Mouse (Mus musculus): ENCODE measurements at regions not wholly inside any gene's neighbourhood (a gene's known extent, or its start where the extent isn't known, plus 50 kb on each side); places are given as distances from the start of the nearest gene placed in this dataset.

GRCm38 (mm10) chr6:126377216-126377615, 158.0 kb downstream of the Kcna5 start:
- TF ChIP-seq CTCF (IDR thresholded peaks at IDR 0.05; ENCODE audit: insufficient read depth, low read depth, low read length) = no peak
- TF ChIP-seq POLR2A (IDR thresholded peaks at IDR 0.05; ENCODE audit: insufficient read depth, low read depth, low read length) = no peak

Data from olfactory bulb, adult 2 months (tissue).